Mouse (Mus musculus) limb, embryonic 12.5 days (tissue): ENCODE results near the gene Olfr91. TPM values are rescaled to one million over a fixed set of nuclear protein-coding genes. Genes with fewer than 3 reads are reported as not detected.

Experiments
- ATAC-seq: fragments of 200-750 bp; cut with Nextera tagmentation; 2 replicates; pipeline ENCODE4 v1.8.0; 2017; ENCODE audit warnings: low read depth, moderate TSS enrichment; ENCODE audit not compliant: insufficient number of reproducible peaks, insufficient read depth, low FRiP score, low TSS enrichment
- H3K27ac ChIP-seq: fragments of 300-500 bp; sonication (generic); 2 replicates; pipeline ENCODE4 v1.5.1; 2016; ENCODE audit warnings: mild to moderate bottlenecking, moderate library complexity
- H3K27me3 ChIP-seq: fragments of 300-500 bp; sonication (generic); 2 replicates; pipeline ENCODE4 v1.6.1; 2016; ENCODE audit warnings: mild to moderate bottlenecking, moderate library complexity
- H3K36me3 ChIP-seq: fragments of 300-500 bp; sonication (generic); 2 replicates; pipeline ENCODE4 v1.6.1; 2016; ENCODE audit warnings: mild to moderate bottlenecking, moderate library complexity
- H3K4me1 ChIP-seq: fragments of 300-500 bp; sonication (generic); replicated peaks from 2 replicates; pipeline ENCODE4 v1.6.1; 2016
- H3K4me2 ChIP-seq: fragments of 300-500 bp; sonication (generic); 2 replicates; pipeline ENCODE4 v1.6.1; 2016; ENCODE audit warnings: mild to moderate bottlenecking, moderate library complexity
- H3K4me3 ChIP-seq: fragments of 300-500 bp; sonication (generic); replicated peaks from 2 replicates; pipeline ENCODE4 v1.5.1; 2016; ENCODE audit warnings: mild to moderate bottlenecking
- H3K9ac ChIP-seq: fragments of 300-500 bp; sonication (generic); replicated peaks from 2 replicates; pipeline ENCODE4 v1.6.1; 2016; ENCODE audit warnings: mild to moderate bottlenecking, moderate library complexity
- H3K9me3 ChIP-seq: fragments of 300-500 bp; sonication (generic); 2 replicates; pipeline ENCODE4 v1.6.1; 2016; ENCODE audit warnings: mild to moderate bottlenecking, moderate library complexity
- WGBS: fragments of 180-500 bp; shearing (Covaris S2); methylation state at CpG from one replicate; pipeline ENCODE4 v1.1.7; 2016; 5-methylcytosine and 5-hydroxymethylcytosine counted together
- polyA plus RNA-seq: library from polyadenylated mRNA; unstranded; fragments of >200 nt; fragmentation: Nextera tagmentation; extraction: Ambion mirVana; gene quantifications from 2 replicates; pipeline ENCODE4 v1.2.1, GENCODE M21; 2016

The Olfr91 gene
- polyA plus RNA-seq, 1 experiment from 2014 or later = not detected

DNA sequence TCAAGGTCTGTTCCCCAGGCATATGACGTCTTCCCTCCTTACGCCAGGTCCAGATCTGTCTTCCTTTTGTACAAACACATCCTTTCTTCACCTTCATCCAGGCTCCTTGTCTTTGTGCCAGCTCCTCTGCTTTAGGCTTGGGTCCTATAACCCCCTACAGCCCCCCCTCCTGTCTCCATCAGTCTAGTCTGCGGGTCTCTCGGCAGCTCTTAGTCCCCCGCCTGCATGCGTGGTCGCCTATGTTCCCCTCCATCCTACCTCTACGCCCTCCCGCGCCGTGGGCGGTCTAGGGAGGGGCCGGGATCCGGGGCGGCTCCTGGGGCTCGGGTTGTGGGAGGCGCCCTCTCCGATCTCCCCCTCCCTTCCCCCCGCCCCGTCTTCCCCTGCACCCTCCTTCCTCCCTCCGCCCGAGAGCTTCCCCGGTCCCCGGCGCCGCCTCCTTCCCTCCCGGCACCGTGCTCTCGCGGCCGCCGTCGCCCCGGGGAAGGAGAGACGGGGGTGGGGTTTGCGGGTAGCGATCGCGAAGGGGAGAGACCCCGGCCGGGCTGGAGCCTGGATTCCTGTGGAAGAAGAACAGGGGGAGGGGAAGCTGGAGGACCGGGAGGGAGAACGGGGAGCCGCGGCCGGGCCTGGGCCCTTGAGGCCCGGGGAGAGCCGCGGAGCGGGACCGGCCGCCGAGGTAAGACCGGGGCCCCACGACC, 52.3 kb downstream of the Olfr91 start, which contains the start of gene Gabbr1:
Gene Gabbr1 (plus strand): TSS at position 356 of the 701 bp plus-strand sequence.
- H3K36me3 ChIP-seq = no peaks in the 10 kb centered on the region
- peaks cover 35% of the 10 kb centered on the region for H3K4me1 ChIP-seq
- peak within 1 kb of the TSS; percentile 91 for H3K4me2 ChIP-seq

DNA sequence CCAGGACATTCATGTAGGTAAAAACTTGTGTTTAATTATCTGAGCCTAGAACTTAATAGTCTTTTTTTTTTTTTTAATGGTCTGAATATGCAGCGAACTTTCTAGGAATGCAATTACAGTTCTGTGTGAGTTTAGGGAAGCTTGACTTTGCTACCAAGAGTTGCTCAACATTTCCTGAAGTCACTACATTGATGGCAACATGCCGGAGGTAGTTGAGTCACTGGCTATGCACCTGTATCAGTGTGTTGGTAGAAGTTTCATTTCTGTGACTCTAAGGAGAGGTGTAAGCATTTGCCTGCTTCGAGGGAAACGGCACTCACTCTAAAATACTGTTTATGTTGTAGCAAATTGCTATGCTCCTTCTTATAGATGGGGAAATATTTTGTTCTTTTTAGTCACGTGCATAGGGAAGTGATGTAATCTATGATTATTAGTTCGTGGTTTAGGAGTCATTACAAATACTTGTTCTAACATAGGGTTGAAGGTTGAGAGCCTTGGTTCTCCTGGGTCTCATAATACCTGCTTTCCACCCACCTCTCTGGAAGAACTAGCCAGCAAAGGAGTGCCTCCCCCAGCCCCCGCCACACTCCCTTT, 53.3 kb downstream of the Olfr91 start:
- 76% methylated on average over 7 of the region's 7 CpGs for WGBS
- ATAC-seq = no peak
- Histone ChIP-seq H3K9ac (0 out of 2 replicates have a peak overlapping the region, but pooled peaks have one; percentile 96), H3K4me2 (peak overlapping the region; percentile 91), H3K27me3 (peaks cover 12% of the 10 kb centered on the region), H3K4me1 (peaks cover 29% of the 10 kb centered on the region), H3K27ac (peak overlapping the region; percentile 88; the same call in 1 of the 2 replicates), H3K4me3 (peak overlapping the region; percentile 82), H3K9me3 (no peaks in the 10 kb centered on the region), H3K36me3 (no peaks in the 10 kb centered on the region)

More for the DNA sequence above, 52.3 kb downstream of the Olfr91 start, which contains the start of gene Gabbr1:
- ATAC-seq = peak; percentile 61
- no peaks in the 10 kb centered on the region for H3K9me3 ChIP-seq
- peak within 1 kb of the TSS; percentile 88 for H3K27ac ChIP-seq
- WGBS = under 1% methylated on average over 53 of the region's 55 CpGs
- H3K4me3 ChIP-seq = peak within 1 kb of the TSS; percentile 82
- H3K27me3 ChIP-seq = peaks cover 12% of the 10 kb centered on the region
- H3K9ac ChIP-seq = peak within 1 kb of the TSS; percentile 96

Other genes with a start within 250 kb of the Olfr91 start
- gene Trim15, start 231.1 kb downstream of the Olfr91 start, polyA plus RNA-seq = 0.15 and 0.41 TPM in 2 replicates
- 5.8 and 6.7 TPM in 2 replicates for gene Trim10, start 228.7 kb downstream of the Olfr91 start, polyA plus RNA-seq
- gene Trim40, start 208.2 kb downstream of the Olfr91 start, polyA plus RNA-seq = not detected in 2 replicates
- not detected in 2 replicates for gene Trim31, start 200.2 kb downstream of the Olfr91 start, polyA plus RNA-seq
- 0.73 and 1.3 TPM in 2 replicates for gene Rnf39, start 155.4 kb downstream of the Olfr91 start, polyA plus RNA-seq
- gene Ppp1r11, start 146.5 kb downstream of the Olfr91 start, polyA plus RNA-seq = 109 and 116 TPM in 2 replicates
- 114 and 115 TPM in 2 replicates for gene Znrd1, start 139.7 kb downstream of the Olfr91 start, polyA plus RNA-seq
- gene Znrd1as, start 139.7 kb downstream of the Olfr91 start, polyA plus RNA-seq = 7.0 and 7.4 TPM in 2 replicates
- gene 2410137M14Rik, start 117.0 kb downstream of the Olfr91 start, polyA plus RNA-seq = not detected in 2 replicates
- gene H2-M5, start 108.7 kb downstream of the Olfr91 start, polyA plus RNA-seq = 1.4 and 1.9 TPM in 2 replicates
- 124 and 130 TPM in 2 replicates for gene Zfp57, start 97.1 kb downstream of the Olfr91 start, polyA plus RNA-seq
- 0.24 TPM in 1 of 2 replicates, not detected in the other for gene Mog, start 74.9 kb downstream of the Olfr91 start, polyA plus RNA-seq
- 18.0 and 18.1 TPM in 2 replicates for gene Gabbr1, start 52.3 kb downstream of the Olfr91 start, polyA plus RNA-seq
- 0.08 TPM in 1 of 2 replicates, not detected in the other for gene Olfr90, start 9.8 kb downstream of the Olfr91 start, polyA plus RNA-seq
- not detected in 2 replicates for gene Olfr92, start 21.8 kb upstream of the Olfr91 start, polyA plus RNA-seq
- gene Olfr93, start 63.2 kb upstream of the Olfr91 start, polyA plus RNA-seq = not detected in 2 replicates
- not detected in 2 replicates for gene Ubd, start 95.6 kb upstream of the Olfr91 start, polyA plus RNA-seq
- not detected in 2 replicates for gene Olfr94, start 102.7 kb upstream of the Olfr91 start, polyA plus RNA-seq
- not detected in 2 replicates for gene Olfr95, start 114.8 kb upstream of the Olfr91 start, polyA plus RNA-seq
- gene Olfr96, start 121.9 kb upstream of the Olfr91 start, polyA plus RNA-seq = not detected in 2 replicates
- gene Olfr97, start 139.1 kb upstream of the Olfr91 start, polyA plus RNA-seq = not detected in 2 replicates
- gene Olfr98, start 165.5 kb upstream of the Olfr91 start, polyA plus RNA-seq = not detected in 2 replicates
- 1.6 and 1.8 TPM in 2 replicates for gene H2-M3, start 171.9 kb upstream of the Olfr91 start, polyA plus RNA-seq
- gene Olfr99, start 185.2 kb upstream of the Olfr91 start, polyA plus RNA-seq = not detected in 2 replicates
- not detected in 2 replicates for gene Olfr101, start 206.0 kb upstream of the Olfr91 start, polyA plus RNA-seq
- not detected in 2 replicates for gene Olfr102, start 218.8 kb upstream of the Olfr91 start, polyA plus RNA-seq
- gene Olfr103, start 241.4 kb upstream of the Olfr91 start, polyA plus RNA-seq = not detected in 2 replicates